Mouse (Mus musculus) gastrocnemius, postnatal 10 days (tissue): ENCODE measurements around the gene Slc22a4. TPM values are rescaled to one million over a fixed set of nuclear protein-coding genes. Genes with fewer than 3 reads are reported as not detected.
A peak's percentile ranks its signal among the peaks of the same experiment; 100 is the strongest.

Experiments
- DNase-seq: peaks from one replicate; pipeline ENCODE4 v3.0.0; 2021; ENCODE audit warnings: mixed read lengths
- long read RNA-seq, 2 experiments: library from polyadenylated mRNA; stranded (forward); transcript quantifications; one replicate each; pipeline ENCODE4 v2.0.0; 2021
- total RNA-seq, 2 experiments: library from RNA; stranded (reverse); gene quantifications; 2 replicates each; pipeline ENCODE4 v1.2.3; 2021

Gene Slc22a4
- total RNA-seq, result 1 to 10 TPM; 1.4 to 2.8 TPM
- long read RNA-seq, experiment 1, partial matches to known transcripts, result 0 of 1 reads
- long read RNA-seq, experiment 1, other reads (novel, unspliced or antisense), result 0 of 1 reads
- long read RNA-seq, experiment 2, partial matches to known transcripts, result 3 of 3 reads
- long read RNA-seq, experiment 2, other reads (novel, unspliced or antisense), result 0 of 3 reads

DNA sequence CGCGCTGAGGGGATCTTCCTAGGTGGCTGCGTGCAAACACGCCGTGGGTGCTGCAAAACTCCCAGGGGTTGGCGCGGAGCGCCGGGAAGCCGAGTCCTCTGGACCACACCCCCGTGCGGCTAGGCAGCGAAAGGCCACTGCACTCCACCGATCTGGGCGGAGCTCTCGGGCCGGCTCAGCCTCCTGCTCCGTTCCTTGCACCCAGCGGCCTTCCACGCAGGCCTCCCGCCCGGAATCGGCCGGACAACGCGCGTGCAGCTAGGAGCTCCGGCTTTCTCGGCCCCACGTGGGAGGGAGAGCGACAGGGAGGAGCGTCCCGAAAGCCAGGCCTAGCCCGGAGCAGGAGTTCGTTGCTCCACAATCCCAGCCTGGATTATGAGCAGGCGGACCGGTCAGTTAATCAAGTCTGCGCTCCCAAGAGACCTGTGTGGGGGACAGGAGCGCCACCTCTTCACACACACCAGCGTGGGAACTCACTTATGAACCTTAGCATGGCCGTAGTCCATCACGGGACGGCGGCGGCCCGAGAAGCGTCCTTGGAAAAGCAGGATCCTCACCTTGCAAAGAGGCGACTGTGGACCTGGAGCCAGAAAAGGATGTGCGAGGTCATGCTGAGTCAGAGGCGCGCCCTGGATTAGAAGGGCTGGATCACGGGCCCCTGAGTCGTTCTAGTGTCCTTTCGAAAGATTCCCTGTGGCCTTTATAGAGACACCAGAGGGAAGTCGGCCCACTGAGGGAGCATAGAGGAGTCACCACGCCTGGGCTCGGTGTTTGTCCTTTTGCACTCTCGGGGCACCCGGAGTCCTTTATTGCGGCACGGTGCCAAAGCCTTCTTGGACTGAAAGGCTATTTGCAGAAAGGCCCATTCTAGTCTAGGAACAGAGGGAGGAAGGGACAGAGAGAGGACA is at the start of gene Slc22a4:
Slc22a4 (minus strand) TSS at position 47 of the 908 bp plus-strand sequence.
- peak; percentile 74 for DNase-seq

DNA sequence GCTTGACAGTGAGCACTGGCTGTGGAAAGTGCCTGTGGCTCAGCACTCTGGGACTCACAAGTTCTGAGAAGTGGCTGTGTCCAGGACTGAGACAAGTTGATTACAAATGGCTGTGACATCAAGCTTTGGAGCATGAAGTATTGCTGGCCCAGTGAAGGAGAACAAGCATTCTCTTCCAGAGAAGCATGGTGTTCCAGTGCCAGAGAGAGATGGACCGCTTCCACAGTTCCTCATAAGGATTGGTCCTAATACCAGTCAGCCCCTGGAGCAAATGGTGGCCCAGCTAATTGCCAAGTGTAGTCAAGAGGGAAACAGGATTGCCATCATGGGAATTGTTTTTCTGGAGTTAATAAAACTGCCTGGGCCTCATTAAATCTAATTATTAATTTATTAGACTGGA is 48.2 kb upstream of the Slc22a4 start:
- DNase-seq, result no peak

DNA sequence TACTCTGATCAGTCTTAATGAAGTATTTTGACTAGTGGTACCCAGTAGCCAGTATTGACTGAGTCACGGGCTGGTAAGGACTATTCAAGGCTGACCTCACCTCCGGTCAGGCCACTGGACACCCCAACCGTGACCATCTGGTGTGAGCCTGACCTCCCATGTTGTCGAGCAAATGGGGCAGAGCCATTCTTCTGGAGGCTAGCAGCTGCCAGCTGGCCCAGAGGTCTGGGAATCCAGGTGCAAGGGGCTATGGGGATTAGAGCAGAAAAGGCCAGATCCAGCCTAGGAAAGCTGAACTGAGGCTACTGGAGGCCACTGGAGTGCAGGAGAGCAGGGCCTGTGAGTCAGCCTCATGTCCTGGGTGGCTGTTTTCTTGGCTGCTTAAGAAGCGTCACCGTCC is 47.5 kb upstream of the Slc22a4 start:
- no peak for DNase-seq

DNA sequence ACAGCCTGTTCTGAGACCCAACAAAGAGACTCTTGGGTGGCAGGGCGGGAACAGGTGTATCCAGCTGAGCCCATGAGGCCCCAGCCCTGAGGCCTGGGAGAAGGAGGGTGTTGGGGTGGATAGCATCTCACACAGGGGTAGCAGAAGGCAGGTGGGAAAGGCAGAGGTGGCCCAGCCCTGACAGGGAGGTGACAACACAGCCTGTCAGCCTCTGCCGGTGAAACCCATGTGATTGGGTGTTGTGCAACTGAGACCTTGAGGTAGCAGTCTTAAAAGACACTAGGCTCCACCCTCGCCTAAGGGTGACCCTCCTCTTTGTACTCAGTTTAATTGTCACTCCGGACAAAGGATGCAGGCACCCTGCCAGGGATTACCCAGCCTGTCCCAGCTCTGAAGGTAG is 45.4 kb upstream of the Slc22a4 start:
- DNase-seq, result no peak

DNA sequence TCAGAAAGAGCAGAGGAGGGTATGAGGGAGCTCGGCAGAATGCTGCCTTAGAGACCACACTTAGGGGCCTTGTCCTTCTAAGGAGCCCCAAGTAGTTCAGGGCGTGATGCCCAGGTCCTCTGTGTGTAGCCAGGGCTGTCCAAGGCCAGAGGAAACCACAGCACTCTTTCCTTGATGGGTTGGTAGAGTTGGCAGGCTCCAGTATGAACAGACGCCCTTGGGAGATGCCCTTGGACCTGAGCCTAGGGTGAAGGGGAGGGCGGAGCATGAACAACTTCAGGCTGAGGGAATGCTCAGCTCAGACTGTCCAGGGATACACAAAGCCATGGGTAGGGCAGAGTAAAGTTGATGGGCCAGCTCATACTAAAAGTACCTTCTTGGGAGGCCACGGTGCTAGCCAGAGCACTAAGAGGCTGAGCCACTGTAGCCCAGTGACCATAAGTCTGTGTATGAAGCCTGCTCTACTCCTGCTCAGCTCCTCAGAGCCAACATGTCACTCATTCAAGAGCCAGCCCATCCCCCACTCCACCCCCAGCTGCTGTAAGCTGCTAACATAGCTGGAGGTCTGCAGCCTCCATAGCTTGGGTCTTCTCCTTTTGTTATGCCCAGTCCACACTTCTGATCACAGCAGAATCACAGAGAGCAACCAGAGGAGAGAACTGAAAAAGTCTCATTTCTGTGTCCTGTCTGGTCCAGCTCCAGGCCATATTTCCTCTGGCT is 44.0 kb upstream of the Slc22a4 start:
- DNase-seq, result no peak

DNA sequence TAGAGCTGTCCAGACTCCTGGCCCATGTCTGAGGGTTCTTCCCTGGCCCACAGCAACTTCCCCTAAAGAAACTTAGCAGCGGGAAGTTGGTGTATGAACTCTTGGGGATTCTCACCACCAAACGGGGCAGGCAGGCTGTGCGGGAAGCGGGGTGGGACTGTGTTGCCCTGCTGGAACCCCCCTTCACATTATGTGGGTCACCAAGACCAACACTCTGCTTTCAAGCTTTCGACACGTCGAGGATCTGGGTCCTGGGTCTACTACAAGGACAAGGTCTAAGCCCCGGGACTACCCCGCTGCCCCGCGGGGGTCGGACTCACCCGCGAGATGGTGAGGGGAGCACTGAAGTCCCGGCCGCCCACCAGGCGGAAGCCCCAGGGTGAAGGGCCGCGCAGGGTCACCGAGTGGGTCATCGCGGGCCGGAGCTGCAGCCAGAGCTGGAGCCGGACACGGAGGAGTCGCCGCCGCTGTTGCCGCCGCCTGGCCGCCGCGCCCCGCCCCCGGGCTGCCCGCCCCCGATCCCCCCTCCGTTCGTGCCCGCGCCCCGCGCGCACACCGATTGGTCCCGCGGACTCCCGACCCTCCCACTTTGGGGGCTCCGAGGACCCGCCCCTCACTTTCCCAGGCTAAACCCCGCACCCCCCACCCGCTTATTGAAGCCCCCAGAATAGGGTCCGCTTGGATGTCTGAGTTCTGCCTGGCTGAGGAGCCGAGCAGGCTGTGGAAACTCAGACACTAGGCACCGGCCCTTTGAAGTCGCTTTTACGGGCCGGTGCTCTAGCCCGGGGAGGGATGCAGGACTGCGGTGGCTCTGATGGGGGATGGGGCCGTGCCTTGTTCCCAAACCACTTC is 40.9 kb upstream of the Slc22a4 start, which contains the start of gene Pdlim4:
Pdlim4 (minus strand) TSS at position 495 of the 852 bp plus-strand sequence.
- DNase-seq, result peak; percentile 75

DNA sequence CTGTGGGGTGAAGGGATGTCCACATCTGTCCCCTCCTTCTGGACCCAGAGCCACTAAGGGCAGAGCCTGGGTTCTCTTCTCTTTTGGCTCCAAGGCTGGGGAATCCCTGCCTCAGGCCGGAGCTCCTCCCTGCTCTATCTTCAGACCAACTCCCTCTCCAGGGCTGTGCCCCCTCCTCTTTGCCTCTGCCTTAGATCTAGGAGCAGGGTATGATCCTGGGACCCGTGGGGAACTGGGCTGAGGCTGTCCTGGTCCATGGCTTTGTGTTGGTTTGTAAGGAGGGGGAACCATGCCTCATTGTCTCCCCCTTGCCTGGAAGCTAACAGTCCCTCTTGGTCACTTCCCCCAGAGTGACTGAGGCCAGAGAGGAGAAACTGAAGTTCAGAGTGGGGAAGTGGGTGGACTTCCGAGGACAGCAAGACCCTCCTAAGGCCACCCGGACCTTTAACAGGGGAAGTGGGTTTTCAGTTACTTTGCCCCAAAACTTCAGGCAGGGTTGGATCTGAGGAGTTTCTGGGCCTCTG is 40.2 kb upstream of the Slc22a4 start:
- DNase-seq, result no peak

DNA sequence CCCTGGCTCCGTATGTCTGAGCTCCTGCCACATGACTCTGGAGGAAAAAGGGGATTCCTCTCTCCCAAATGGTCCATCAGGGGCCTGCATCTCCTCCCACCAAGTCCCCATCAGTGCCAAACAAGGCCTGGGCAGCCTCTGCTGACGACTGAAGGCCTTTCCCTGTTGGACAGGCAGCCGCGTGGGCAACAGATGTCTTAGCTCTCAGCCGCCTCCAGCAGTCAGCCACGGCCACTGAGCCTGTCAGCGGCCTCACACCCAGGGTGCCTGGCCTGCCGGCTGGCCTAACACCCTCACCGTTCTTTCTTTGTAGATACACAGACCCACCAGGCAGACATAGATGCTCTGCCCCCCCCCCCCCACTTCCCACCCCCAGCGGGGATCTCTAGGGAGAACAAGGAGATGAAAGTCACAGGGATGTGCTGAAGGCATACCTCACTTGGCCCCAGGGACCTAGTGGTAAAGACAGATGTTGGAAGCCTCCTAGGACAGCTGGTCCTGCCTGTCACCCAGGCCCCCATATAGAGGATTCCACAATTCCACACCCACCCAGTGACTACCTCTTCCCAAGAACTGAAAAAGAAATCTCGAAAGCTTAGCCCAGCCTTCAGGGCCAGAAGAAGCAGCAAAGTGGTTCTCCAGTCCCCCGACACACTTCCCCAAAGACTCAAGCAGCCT is 39.6 kb upstream of the Slc22a4 start:
- DNase-seq, result no peak

DNA sequence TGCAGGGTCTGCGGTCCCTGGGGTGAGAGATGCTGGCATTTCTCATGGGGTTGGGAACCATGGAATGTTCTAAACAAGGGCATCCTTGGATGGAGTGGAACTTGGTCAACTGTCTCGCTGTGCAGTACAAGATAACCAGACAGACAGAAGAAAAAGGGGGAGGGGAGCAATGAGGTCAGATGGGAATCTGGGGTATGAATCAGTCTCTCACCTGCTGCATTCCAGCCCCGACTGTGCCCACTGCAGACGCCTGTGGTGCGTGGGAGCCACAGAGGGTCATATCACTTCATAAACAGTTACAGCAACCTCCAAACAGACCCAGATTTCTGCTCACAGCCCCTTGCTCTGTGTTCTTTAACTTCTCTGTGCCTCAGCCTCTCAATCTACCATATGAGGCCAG is 38.5 kb upstream of the Slc22a4 start:
- DNase-seq, result no peak

DNA sequence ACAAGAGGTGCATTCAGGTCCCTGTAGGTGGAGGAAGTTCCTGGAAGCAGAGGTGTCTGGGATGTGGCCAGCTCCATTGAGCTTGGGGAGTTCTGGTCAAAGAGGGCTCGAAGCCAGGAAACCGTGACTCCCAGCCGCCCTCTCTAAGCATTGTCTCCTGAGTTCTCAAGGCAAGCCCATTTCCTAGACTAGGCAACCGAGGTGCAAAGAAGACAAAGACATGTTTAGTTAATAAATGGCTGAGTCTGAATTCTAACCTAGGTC is 38.0 kb upstream of the Slc22a4 start:
- no peak for DNase-seq

DNA sequence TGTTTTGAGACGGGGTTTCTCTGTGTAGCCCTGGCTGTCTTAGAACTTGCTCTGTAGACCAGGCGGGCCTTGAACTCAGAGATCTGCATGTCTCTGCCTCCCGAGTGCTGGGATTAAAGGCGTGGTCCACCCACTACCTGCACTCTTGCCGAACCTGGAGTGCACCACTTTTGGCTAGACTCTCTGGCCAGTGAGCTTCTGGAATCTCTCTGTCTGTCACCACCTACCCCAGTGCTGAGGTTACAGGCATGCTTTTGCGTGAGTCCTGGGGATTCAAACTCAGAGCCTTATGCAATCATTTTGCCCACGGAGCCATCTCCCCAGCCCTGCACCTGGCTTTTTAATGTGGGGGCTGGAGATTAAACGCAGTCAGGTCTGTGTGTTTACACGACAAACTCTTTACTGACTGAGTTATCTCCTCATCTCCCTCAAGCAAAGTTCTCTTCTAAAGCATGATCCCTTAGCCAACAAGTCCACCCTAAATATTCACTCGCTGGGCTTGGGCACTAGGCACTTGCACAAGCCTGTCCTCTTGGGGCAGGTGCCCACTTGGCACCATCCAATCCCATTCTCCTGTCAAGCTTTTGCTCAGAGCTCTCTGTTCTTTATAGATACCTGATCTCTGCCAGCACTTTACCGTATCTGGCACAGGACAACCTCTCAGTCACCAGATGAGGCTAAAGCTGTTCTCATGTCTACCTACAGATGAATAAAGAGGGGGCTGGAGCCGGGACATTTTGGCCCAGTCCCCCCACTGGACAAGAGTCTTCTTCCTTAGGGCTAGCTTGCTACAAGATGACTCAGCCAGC is 37.4 kb upstream of the Slc22a4 start:
- DNase-seq, result no peak

DNA sequence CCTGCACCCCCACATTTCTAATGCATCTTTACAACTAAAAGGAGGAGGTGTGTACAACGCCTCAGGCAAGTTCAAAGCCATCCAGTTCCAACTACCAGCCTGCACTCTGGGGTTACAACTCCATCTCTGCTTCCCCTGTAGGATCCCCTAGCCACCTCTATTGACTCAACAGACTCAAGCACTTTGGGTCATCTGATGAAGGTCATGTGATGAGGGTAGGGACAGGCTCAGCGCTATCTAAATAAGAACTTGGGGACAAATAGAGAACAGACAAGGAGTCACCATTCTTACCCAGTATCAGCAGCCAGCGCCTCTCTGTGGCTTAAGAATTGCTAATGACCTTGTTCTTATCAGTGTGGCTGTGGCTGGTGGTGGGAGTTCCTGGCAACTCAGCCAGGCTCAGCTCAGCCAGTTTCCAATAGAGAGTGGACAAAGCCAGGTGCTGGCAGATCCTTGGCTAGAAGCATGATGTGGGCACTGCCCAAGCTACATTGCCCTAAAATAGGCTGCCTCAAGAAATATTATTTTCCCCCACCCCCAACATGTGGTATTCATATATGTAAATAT is 36.6 kb upstream of the Slc22a4 start:
- no peak for DNase-seq

DNA sequence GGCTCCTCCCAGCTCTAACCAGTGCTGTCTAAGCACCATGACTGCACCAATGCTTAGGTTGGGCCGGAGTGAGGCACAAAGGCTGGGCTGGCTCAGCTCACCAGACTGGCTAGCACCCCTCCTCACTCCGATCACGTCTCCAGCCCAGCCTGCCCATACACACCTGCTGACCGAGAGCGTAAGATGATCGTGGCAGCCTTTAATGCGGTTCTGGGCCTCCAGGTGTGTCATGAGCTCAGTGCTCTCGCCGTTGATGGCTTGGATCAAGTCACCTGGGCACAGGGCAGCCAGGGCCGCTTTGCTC is 35.5 kb upstream of the Slc22a4 start:
- no peak for DNase-seq

DNA sequence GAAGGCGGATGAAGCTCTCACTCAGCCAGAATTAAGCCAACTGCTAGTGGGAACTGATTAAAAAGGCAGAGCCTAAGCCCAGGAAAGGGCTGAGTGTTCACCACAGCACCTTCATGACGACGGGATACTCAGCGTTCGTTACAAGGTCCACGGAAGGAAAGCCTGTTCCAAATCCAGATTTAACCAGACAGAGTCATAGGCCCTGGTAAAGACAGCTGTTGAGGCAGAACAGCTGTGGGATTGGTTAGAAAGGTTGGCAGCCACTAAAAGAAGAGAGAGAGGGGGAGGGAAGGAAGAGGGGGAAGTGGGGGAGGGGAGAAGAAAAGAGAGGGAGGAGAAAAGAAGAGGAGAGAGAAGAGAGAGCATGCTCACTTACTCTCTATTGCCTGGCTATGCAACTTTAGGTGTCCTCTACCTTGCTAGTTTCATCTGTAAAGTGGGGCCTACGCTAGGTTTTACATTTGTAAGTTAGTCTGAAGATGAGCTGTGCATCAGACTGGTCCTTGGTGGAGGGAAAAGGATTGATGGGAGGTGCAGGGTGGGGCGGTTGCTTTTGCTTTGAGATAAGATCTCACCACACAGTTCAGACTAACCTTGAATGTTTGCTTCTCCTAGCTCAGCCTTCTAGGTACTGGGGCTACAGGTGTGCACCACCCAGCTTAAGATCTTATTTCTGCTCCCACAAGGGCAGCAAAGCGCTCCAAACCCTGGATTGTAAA is 35.0 kb upstream of the Slc22a4 start:
- DNase-seq, result no peak

DNA sequence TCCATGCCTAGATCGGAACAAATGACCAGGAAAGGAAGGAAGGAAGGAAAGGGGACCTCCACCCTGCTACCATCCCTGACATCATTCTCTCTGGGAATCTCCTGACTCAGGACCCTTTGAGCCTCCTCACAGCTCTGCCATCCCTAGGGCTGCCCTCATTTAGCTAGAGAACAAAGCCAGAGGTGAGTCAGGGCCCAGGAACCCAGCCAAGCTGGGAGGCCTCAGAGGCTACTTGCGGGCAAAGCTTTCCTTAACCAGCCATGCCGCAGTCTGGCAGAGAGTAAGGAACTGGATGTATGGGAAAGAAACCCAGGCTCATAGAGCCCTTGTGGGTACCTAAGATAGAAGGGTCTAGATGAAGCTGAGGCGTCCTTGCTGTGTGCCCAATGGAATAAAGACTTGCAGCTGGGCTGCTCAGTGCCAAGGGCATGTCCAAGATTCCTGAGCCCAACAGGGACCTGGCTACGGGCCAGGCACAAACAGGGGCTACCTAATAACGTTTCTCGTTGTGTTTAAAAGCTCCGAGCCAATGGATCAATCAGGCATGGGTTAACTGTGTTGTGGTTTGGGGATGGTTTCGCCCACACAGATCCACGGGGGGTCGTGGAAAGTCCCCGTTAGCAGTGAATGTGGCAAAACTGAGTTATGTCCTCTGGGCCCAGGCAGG is 34.3 kb upstream of the Slc22a4 start:
- DNase-seq, result no peak

DNA sequence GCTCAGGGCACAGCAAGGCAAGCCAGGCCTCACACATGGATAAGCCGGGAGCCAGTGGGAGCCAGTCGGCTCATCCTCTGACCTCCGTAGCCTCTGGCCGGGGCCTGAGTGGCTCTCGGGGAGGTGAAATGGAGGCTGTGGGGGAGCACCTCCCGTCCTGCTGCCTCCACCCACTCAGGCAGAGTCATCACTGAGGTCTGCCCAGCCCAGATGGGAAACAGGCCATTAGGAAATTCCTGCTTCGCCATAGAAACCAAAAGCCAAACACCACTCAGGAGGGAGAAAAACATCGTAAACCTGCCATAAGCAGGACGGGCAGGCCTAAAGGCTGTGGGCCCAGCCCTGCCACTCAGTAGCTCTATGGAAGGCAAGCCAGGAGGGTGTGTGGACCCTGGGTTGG is 32.4 kb upstream of the Slc22a4 start:
- DNase-seq, result no peak

DNA sequence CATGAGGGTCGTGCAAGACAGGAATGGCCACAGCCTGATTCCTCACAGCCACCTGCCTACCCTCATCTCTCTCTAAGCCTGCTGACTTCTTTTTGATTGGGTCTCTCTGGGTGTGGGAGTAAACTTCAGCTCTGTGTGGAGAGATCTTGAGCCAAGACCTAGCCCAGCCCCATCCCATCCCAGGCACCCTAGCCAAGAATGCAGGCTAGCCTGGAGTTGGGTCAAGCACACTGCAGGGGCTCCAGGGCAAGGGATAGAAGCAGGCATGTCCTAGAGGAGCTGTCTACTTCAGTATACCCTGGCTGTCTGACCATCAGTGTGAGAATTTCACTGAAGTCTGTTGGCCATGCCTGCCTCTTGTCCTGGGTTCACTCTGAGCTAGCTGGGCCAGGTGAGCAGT is 31.6 kb upstream of the Slc22a4 start:
- DNase-seq, result no peak

DNA sequence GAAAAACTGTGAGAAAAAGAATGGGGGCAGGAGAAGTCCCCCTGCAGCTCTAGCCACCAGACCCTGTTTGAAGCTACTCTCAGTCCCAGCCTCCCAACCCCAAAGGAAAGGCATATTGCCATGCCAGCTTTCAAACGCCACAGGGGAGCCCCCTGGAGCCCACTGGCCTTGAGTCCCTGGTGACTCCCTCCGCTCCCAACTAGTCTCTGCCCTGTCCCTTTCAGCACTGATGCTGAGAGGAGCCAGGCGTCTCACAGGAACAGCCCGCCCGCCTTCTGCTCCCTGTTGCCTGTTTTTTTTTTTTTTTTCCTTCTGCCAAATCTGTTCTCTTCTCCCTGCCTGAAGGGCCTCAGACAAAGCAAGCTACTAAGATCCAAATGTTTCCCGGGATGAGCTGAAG is 30.8 kb upstream of the Slc22a4 start:
- no peak for DNase-seq

DNA sequence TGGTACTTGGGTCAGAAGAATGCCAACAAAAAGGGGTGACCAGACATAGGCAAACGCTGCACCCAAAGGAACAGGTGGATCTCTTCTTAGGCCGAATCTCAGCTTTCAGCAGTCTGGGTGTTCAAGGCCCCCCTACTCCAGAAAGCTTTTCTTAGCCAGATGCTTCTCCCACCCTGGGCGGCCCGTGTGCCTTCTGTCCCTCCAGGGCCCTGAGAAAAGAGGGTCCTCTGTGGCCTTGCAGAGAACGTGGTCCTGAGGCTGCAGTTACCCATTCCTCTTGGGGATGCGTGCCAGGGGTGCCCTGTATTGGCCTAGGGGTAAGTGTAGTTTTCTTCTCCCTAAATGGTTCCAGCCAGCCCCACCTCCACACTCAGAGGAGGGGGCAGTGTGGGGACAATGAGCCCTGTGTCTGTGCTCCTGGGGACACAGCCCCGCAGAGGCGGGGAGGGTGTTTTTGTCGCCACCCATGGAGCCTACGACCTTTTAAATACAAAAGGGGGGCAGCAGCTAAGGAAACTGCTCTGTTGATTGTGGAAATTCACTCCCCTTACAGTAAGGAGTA is 30.2 kb upstream of the Slc22a4 start:
- DNase-seq, result no peak
